Mouse (Mus musculus): Measurements from ENCODE around the gene Aox2. TPM values are rescaled to one million over a fixed set of nuclear protein-coding genes. Genes with fewer than 3 reads are reported as not detected.

Gene Aox2
- polyA plus RNA-seq, 1 experiment: 0.02 TPM

DNA sequence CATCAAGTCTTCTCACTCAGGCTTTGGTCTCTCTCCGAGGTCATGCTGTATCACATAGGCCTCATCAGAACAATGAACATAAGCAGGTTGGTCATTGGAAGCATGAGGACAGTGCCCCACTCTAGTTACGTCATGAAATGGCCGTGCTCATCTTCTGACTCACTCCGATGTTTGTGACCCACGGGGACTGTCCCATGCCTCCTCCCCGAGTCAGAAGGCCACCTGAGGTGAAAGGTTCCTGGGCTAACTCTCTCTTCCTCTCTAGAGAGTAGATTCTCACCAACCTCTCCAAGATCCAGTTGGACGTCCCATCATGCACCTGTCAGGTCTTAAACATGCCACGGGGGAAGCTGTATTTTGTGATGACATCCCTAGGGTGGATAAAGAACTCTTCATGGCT is 30.5 kb downstream of the Aox2 start:
- no peak for DNase-seq (ENCODE audit: low read depth in 1 of 2, low spot score in 2 of 2)
- no peak overlapping the region for H3K4me3 ChIP-seq (ENCODE audit: extremely low read depth, insufficient read depth, insufficient read length)
- TF ChIP-seq CTCF (IDR thresholded peaks at IDR 0.05; ENCODE audit: extremely low read depth, insufficient read depth, insufficient read length, insufficient replicate concordance): no peak
- TF ChIP-seq POLR2A (IDR thresholded peaks at IDR 0.05; ENCODE audit: low read depth, low read length): no peak
- peaks cover 4% of the 10 kb centered on the region; the same call in 1 of the 2 replicates for H3K4me1 ChIP-seq (ENCODE audit: control insufficient read depth, insufficient read depth, insufficient read length)
- no peak overlapping the region for H3K27ac ChIP-seq (ENCODE audit: insufficient read depth, low read length)
- 86% methylated on average over 8 of the region's 8 CpGs for WGBS
- no peaks in the 10 kb centered on the region for H3K36me3 ChIP-seq (ENCODE audit: control insufficient read depth, insufficient read depth, low read length)
- no peaks in the 10 kb centered on the region for H3K27me3 ChIP-seq (ENCODE audit: control insufficient read depth, insufficient read depth, low read length)

DNA sequence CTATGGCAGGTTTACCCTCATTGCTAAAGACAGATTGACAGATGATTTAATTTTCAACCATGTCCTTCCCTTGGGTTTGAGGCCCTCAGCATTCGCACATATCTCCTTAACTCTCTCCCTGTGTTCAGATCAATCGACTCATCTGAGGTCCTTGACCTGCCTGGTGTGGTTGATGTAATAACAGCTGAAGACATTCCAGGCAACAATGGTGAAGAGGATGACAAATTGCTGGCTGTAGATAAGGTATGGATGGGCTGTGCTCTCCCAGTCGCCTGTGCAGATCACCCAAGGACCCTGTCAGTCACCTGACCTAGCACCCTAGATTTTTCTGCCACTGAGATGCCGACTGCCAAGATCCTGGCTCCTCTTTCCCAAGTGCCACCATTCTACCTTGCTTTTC is 31.7 kb downstream of the Aox2 start:
- Histone ChIP-seq H3K27ac (ENCODE audit: insufficient read depth, low read length) (no peak overlapping the region), H3K4me3 (ENCODE audit: extremely low read depth, insufficient read depth, insufficient read length) (no peak overlapping the region), H3K4me1 (ENCODE audit: control insufficient read depth, insufficient read depth, insufficient read length) (no peaks in the 10 kb centered on the region; the same call in 1 of the 2 replicates), H3K36me3 (ENCODE audit: control insufficient read depth, insufficient read depth, low read length) (no peaks in the 10 kb centered on the region), H3K27me3 (ENCODE audit: control insufficient read depth, insufficient read depth, low read length) (no peaks in the 10 kb centered on the region)
- TF ChIP-seq CTCF (IDR thresholded peaks at IDR 0.05; ENCODE audit: extremely low read depth, insufficient read depth, insufficient read length, insufficient replicate concordance) (no peak), POLR2A (IDR thresholded peaks at IDR 0.05; ENCODE audit: low read depth, low read length) (no peak)
- DNase-seq (ENCODE audit: low read depth in 1 of 2, low spot score in 2 of 2): no peak
- WGBS: 89% methylated on average over 4 of the region's 4 CpGs

DNA sequence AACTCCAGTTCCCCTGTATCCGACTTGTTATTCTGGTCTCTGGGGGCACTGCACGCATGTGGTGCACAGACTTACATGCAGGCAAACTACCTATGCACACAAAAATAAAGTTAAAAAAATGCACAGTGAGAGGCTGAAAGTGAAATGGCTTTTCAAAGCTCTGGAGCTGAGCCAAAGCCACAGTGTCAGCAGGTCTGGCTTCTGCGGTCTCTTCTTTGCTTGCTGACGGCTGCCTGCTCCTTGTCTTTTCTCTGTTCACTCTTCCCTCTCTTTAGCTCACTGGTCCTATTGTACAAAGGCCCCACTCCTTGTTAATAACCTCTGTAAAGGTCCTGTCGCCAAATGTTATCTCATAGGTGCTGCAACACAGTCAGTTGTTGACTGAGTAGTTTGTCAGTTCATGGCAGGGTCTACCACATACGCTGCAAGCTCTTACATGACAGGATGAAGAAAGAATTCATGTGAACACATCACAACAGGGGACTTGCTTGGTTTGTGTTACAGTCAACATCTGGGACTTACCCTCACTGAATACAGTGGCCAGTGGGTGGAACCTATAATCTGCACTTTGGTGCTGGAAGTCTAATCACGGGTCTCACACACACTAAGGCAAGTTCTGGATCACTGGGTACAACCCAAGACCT is 33.2 kb downstream of the Aox2 start:
- no peak for TF ChIP-seq POLR2A (IDR thresholded peaks at IDR 0.05; ENCODE audit: low read depth, low read length)
- no peak for TF ChIP-seq CTCF (IDR thresholded peaks at IDR 0.05; ENCODE audit: extremely low read depth, insufficient read depth, insufficient read length, insufficient replicate concordance)
- no peak overlapping the region for H3K27ac ChIP-seq (ENCODE audit: insufficient read depth, low read length)
- peak; percentile 25 to 63 for DNase-seq (ENCODE audit: low read depth in 1 of 2, low spot score in 2 of 2)
- H3K36me3 ChIP-seq (ENCODE audit: control insufficient read depth, insufficient read depth, low read length): no peaks in the 10 kb centered on the region
- no peaks in the 10 kb centered on the region for H3K27me3 ChIP-seq (ENCODE audit: control insufficient read depth, insufficient read depth, low read length)
- no peaks in the 10 kb centered on the region; the same call in 1 of the 2 replicates for H3K4me1 ChIP-seq (ENCODE audit: control insufficient read depth, insufficient read depth, insufficient read length)
- 14% methylated on average over 7 of the region's 7 CpGs for WGBS
- no peak overlapping the region for H3K4me3 ChIP-seq (ENCODE audit: extremely low read depth, insufficient read depth, insufficient read length)

DNA sequence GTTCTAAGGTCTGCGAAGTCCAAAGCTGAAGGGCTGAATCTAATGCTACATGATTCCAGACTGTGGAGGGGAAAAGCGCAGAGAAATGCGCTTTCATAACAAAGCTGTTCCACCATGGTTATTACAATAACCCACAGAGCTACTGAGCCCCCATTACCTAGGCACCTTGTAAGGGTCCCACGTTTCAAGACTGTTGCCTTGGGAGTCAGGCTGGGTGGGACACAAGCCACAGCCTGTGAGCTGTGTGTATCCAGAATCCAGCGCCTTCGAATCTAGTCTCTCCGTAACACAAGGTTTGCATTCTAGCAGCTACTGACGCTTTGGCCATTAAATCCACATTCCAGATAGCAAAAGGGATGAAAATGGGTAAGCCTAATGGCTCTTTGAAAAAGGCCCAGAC is 35.0 kb downstream of the Aox2 start:
- TF ChIP-seq POLR2A (IDR thresholded peaks at IDR 0.05; ENCODE audit: low read depth, low read length): no peak
- no peak for TF ChIP-seq CTCF (IDR thresholded peaks at IDR 0.05; ENCODE audit: extremely low read depth, insufficient read depth, insufficient read length, insufficient replicate concordance)
- Histone ChIP-seq H3K4me3 (ENCODE audit: extremely low read depth, insufficient read depth, insufficient read length) (no peak overlapping the region), H3K36me3 (ENCODE audit: control insufficient read depth, insufficient read depth, low read length) (no peaks in the 10 kb centered on the region), H3K4me1 (ENCODE audit: control insufficient read depth, insufficient read depth, insufficient read length) (no peaks in the 10 kb centered on the region; the same call in 1 of the 2 replicates), H3K27ac (ENCODE audit: insufficient read depth, low read length) (no peak overlapping the region), H3K27me3 (ENCODE audit: control insufficient read depth, insufficient read depth, low read length) (no peaks in the 10 kb centered on the region)
- WGBS: 94% methylated on average over 8 of the region's 8 CpGs
- DNase-seq (ENCODE audit: low read depth in 1 of 2, low spot score in 2 of 2): no peak

DNA sequence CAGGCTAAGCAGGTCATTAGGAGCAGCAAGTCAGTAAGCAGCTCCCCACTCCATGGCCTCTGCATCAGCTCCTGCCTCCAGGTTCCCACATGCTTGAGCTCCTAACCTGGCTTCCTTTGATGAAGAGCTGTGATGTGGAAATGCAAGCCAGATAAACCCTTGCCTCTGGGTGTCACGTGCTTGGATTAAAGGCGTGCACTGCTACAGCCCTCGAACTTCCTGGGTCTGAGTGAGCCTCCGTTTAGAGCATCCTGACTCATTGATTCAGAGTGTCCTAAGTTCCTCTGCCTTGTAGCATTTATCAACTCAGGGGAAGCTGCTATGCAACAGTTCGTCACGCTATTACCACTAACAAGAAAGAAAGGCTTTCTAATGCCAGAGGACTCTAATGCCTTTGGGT is 37.4 kb downstream of the Aox2 start:
- H3K4me1 ChIP-seq (ENCODE audit: control insufficient read depth, insufficient read depth, insufficient read length): no peaks in the 10 kb centered on the region; the same call in 1 of the 2 replicates
- DNase-seq (ENCODE audit: low read depth in 1 of 2, low spot score in 2 of 2): no peak
- no peak overlapping the region for H3K4me3 ChIP-seq (ENCODE audit: extremely low read depth, insufficient read depth, insufficient read length)
- H3K27me3 ChIP-seq (ENCODE audit: control insufficient read depth, insufficient read depth, low read length): no peaks in the 10 kb centered on the region
- TF ChIP-seq POLR2A (IDR thresholded peaks at IDR 0.05; ENCODE audit: low read depth, low read length) (no peak), CTCF (IDR thresholded peaks at IDR 0.05; ENCODE audit: extremely low read depth, insufficient read depth, insufficient read length, insufficient replicate concordance) (no peak)
- H3K27ac ChIP-seq (ENCODE audit: insufficient read depth, low read length): no peak overlapping the region
- H3K36me3 ChIP-seq (ENCODE audit: control insufficient read depth, insufficient read depth, low read length): no peaks in the 10 kb centered on the region
- 67% methylated on average over 6 of the region's 6 CpGs for WGBS

DNA sequence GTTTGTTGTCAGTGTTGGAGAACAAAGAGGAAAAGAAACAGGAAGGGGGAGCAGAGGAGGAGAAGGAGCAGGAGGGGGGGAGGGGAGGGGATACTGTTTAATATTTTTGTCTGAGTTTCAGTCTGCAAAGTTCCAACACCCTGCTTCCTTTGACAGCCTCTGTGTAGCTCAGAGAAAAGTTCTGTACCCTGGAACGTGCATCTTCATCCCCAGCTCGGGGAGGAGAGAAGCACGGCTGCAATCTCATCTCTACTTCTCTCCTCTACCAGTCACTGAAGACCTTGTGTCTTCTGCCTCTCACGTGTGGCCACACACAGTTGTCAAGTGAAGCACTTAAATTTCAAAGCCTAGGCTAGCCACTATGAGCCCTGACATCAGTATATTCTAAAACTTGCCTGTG is 55.1 kb downstream of the Aox2 start:
- WGBS: 15% methylated on average over 4 of the region's 4 CpGs
- Histone ChIP-seq H3K4me1 (ENCODE audit: control insufficient read depth, insufficient read depth, insufficient read length) (peaks cover 2% of the 10 kb centered on the region; the same call in 1 of the 2 replicates), H3K27me3 (ENCODE audit: control insufficient read depth, insufficient read depth, low read length) (peaks cover 1% of the 10 kb centered on the region; the same call in 1 of the 2 replicates), H3K36me3 (ENCODE audit: control insufficient read depth, insufficient read depth, low read length) (no peaks in the 10 kb centered on the region), H3K27ac (ENCODE audit: insufficient read depth, low read length) (no peak overlapping the region), H3K4me3 (ENCODE audit: extremely low read depth, insufficient read depth, insufficient read length) (no peak overlapping the region)
- TF ChIP-seq POLR2A (IDR thresholded peaks at IDR 0.05; ENCODE audit: low read depth, low read length) (no peak), CTCF (IDR thresholded peaks at IDR 0.05; ENCODE audit: extremely low read depth, insufficient read depth, insufficient read length, insufficient replicate concordance) (no peak)
- DNase-seq (ENCODE audit: low read depth in 1 of 2, low spot score in 2 of 2): no peak

DNA sequence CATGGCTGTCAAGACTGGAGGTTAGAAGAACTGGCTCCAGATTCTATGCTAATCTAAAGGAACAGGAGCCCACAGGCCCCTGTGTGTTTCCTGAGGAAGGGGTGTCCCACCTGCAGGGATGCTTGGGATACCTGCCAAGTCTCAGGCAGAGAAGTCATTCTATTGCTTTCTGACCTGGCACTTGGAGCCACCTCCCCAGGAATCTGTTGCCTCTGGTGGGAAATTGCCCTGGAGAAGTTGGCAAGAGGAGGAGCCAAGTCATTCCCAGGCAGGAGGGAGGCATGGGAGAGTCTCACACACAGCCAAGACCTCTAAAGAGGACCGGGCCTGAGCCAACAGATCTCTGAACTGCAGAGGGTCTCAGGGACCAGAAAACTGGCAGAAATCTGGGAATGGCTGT is 61.8 kb downstream of the Aox2 start:
- no peaks in the 10 kb centered on the region for H3K4me1 ChIP-seq (ENCODE audit: control insufficient read depth, insufficient read depth, insufficient read length)
- H3K36me3 ChIP-seq (ENCODE audit: control insufficient read depth, insufficient read depth, low read length): no peaks in the 10 kb centered on the region
- H3K4me3 ChIP-seq (ENCODE audit: extremely low read depth, insufficient read depth, insufficient read length): no peak overlapping the region
- 73% methylated on average over 1 of the region's 1 CpGs for WGBS
- TF ChIP-seq CTCF (IDR thresholded peaks at IDR 0.05; ENCODE audit: extremely low read depth, insufficient read depth, insufficient read length, insufficient replicate concordance): no peak
- no peak for TF ChIP-seq POLR2A (IDR thresholded peaks at IDR 0.05; ENCODE audit: low read depth, low read length)
- no peak overlapping the region for H3K27ac ChIP-seq (ENCODE audit: insufficient read depth, low read length)
- H3K27me3 ChIP-seq (ENCODE audit: control insufficient read depth, insufficient read depth, low read length): no peaks in the 10 kb centered on the region; the same call in 1 of the 2 replicates
- DNase-seq (ENCODE audit: low read depth in 1 of 2, low spot score in 2 of 2): no peak
